Mouse (Mus musculus) frontal cortex, postnatal 14 days (tissue): ENCODE measurements around the gene Adig.

ENCODE experiments used
- DNase-seq, 2 experiments: peaks; one replicate each; pipeline ENCODE4 v3.0.0; 2022; ENCODE audit warnings: low spot score in 2 of 2

Gene Adig

GRCm38 (mm10) chr2:158541286-158541685 is 38.9 kb downstream of the Adig start:
- no peak for DNase-seq

GRCm38 (mm10) chr2:158545266-158545665 is 42.9 kb downstream of the Adig start:
- DNase-seq, result no peak

GRCm38 (mm10) chr2:158546751-158547150 is 44.3 kb downstream of the Adig start:
- DNase-seq, result peak; percentile 56 to 75

GRCm38 (mm10) chr2:158550067-158550466 is 47.7 kb downstream of the Adig start:
- DNase-seq, result peak; percentile 46 to 79

DNA sequence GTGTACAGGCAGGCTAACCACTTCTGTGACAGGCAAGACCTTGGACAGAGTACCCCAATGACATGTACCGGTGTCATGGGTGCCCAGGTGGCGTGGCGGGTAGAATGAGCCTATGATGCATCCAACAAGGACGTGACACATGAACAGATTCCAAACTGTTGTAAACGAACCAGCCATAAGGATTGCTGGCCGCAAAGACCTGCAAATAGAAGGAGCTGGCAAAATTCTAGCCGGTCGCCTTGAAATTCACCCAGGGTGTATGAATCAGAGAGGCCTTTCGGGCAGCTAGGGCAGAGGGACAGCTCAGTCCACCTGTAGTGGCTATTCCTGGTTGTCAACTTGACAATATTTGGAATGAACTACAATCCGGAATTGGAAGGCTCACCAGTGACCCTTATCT is 52.0 kb downstream of the Adig start:
- DNase-seq, result no peak

DNA sequence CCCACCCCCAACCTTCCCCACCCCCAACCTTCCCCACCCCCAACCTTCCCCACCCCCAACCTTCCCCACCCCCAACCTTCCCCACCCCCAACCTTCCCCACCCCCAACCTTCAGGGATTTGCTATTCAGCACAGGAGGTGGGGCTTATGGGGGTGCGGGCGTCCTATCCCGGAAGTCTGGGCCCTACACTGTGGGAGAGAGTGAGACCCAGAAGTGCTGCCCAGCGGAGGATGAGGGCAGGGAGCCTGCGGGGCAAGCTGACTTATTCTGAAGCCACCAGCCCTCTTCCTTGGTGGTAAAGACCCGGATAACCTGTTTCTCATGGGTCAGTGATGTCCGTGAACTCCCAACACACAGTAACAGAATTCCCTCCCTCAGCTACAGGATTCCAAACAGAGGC is 52.8 kb downstream of the Adig start:
- DNase-seq, result no peak

GRCm38 (mm10) chr2:158555812-158556211 is 53.4 kb downstream of the Adig start:
- no peak for DNase-seq

DNA sequence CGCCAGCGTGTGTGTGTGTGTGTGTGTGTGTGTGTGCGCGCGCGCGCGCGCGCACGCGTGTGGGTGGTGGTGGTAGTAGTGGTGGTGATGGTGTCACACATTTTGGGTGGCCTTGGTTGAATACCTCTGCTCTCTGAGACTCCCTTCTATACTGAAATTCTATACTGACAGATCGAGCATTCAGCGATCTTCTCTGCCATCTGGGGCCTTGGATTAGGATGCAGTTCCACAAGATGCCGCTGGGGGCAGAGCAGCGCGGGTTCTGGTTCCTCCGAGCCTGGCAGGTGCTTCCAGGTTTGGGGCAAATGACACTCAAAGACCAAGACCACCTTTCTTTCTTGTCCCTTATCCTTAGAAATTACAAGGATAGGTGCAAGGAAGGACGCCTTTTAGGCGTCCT is 53.8 kb downstream of the Adig start:
- DNase-seq, result peak; percentile 52 to 80

GRCm38 (mm10) chr2:158556750-158557149 is 54.3 kb downstream of the Adig start:
- peak in 1 of 2 experiments; percentile 47 for DNase-seq
